Mouse (Mus musculus) hindlimb bud, embryonic 11.5 days (tissue): ENCODE measurements around the gene Anxa5.

ENCODE experiments used
- DNase-seq: peaks from one replicate; pipeline ENCODE4 v3.0.0-alpha.2; 2012; ENCODE audit warnings: low read depth, low spot score; ENCODE audit errors: extremely low spot score

The Anxa5 gene

DNA sequence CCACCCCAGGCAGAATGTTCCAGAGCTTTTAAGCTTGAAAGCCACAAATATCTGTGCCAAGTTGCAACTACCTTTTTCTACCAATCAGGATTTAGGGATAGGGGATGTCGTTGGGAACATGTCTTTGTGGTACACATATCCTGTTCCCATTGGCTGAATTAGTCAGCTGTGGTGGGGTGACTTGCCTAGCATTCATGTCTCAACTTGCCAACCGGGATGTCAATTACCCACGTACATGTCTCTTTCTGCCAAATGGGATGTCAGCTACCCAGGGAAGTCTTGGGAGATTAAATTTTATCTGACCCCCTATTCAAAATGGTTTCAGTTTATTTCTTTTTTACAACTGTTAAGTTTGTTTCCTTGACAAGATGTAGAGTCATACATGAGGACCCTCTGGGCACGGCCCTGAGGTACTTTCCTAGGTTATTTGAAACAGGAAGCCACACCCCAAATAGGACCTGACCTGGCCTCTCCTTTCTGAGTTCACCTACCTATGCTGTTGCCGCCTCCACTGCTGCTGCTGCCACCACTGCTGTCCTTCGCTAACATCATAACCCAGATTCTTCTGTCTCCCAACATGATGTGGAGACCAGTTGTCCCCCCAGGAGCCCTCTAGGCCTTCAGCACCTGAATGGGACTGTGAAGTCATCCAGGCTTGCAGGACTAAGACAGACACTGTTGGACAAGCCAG lies 13.3 kb upstream of the Anxa5 start:
- DNase-seq = no peak

DNA sequence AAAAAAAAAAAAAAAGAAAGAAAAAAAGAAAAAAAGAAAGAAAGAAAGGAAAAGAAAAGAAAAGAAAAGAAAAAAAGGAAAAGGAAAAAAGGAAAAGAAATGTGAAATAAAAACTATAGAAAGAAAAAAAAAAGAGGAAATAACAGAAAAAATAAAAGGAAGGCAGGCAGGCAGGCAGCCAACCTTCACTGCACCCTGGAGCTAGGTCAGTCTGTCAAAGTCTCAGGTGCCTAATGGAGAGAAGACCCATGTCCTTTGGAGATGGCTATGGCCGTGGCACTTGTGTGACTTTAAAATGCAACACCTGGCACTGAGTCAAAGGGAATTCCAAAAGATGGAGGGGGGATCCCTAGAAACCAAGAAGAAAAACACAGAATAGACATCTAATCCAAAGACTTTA lies 12.7 kb upstream of the Anxa5 start:
- no peak for DNase-seq

DNA sequence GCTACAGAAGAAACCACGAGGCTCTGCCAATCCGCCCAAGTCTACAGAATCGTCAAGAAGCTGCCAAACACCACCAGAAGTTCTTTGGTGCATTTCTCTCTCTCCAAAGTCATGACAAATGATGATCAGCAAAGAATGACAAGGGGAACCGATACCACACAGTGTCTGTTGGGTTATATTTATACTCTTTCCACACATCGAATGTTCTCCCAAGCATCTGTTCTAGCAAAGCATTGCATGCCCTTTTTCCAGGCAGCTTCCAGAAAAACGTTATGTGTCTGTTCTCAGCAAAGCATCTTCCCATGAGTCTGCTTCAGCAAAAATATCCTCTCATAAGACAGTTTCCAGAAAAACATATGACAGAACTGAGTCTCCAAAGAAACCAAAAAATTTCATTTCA lies 11.2 kb upstream of the Anxa5 start:
- no peak for DNase-seq

DNA sequence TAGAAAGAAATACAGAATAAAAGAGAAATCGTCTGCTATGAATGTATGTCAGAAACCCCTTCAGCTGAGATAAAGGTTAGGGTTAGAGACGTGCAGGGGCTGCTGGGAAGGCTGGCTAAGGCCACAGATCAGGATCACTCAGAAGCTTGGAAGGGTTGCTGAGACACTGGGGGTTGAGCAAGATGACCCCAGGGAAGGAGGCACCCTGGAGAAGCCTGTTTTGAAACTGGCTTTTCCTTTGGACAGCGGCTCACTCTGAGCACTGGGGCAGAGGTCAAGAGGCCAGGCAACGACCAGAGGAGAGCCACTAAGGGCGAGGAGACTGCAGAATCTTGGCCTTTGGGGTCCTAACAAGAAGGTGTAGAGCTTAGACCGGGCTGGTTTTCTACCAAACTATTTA lies 10.5 kb upstream of the Anxa5 start:
- no peak for DNase-seq

DNA sequence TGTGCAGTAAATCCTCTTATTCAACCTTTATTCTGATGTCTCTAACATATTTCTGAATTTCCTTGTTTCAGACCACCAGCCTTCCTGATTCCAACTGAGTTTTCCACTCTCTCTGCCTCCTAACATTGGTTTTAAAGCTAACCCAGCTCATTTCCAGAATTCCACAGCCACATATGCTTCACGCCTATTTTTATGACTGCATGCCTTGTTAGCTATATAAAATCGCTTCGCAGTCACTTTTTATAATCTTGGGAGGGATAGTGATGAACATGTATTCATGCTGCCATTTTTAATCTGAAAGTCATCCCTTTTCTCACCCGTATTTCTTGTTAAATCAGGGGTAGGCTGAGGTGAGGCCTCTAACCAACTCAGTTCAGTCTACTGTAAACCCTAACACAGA lies 8.6 kb upstream of the Anxa5 start:
- DNase-seq = no peak

DNA sequence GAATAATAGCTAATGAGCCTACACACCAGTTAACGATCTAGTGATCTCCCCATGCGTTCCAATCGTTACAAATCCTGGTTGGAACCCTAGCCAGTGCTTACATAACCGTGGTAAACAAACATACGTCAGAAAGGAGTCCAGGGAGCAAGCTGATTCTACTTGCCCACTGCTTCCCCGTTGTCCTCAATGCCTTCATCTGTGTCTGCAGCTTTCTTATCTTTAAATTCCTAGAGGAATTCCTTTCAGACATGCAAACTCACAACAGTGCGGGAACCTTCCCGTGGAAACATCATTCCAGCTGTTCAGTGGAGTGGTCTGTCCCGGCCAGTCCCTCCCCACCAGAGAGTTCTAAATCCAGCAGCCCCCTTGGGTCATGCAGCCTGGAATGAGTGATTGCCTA lies 7.2 kb upstream of the Anxa5 start:
- DNase-seq = no peak

DNA sequence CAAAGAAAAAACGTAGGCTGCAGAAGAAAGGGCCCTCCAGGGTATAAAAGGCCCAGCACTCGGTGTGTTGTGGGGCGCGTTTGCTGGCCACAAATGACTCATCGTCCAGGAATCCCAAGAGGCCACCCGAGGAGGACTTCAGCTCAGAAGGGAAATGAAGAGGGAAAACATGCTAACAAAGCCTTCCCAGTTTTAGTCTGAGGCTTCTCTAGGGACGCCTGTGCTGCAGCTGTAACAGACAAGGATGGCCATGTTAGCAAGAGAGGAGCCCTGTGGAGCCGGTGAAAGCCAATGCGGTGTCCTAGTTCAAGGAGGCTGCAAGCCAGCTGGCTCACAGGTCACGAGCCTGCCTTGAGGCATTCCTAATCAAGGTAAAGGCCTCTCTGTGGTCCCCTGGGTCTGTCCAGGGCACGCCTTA lies 6.1 kb upstream of the Anxa5 start:
- DNase-seq = no peak

DNA sequence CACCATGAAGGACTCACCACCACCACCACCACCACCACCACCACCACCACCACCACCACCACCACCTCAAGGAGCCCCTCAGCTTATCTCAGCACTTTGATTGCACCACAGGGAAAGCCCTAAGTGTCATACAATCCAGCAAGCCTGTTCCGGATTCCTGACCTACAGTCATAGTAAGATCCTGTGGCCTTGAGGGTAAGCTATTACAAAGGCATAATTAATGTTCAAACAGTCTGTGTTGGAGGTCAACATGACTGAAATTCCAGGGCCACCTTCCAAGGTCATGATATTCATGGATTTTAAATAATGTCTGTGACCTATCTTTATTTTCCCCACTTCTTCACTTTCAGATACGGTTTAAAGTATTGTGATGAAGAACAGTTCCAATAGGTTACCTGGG lies 4.8 kb upstream of the Anxa5 start:
- no peak for DNase-seq

DNA sequence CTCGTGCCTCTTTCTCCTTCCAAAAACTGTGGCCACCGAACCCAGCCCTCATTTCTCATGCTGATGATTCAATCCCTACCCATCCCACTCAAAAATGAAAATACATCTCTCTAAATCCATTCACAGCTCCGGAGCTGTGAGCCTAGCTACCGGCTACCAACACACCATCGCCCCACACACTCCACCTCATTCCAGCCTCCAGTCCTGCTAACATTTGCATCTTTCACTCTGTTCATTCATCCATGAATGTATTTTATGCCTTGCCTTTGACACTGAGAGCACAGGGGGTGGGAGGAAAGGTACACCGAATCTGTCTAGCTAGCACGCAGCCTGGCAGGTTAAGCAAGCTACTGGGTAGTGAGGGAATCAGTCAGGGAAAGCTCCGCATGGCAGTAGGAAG lies 3.1 kb upstream of the Anxa5 start:
- no peak for DNase-seq

DNA sequence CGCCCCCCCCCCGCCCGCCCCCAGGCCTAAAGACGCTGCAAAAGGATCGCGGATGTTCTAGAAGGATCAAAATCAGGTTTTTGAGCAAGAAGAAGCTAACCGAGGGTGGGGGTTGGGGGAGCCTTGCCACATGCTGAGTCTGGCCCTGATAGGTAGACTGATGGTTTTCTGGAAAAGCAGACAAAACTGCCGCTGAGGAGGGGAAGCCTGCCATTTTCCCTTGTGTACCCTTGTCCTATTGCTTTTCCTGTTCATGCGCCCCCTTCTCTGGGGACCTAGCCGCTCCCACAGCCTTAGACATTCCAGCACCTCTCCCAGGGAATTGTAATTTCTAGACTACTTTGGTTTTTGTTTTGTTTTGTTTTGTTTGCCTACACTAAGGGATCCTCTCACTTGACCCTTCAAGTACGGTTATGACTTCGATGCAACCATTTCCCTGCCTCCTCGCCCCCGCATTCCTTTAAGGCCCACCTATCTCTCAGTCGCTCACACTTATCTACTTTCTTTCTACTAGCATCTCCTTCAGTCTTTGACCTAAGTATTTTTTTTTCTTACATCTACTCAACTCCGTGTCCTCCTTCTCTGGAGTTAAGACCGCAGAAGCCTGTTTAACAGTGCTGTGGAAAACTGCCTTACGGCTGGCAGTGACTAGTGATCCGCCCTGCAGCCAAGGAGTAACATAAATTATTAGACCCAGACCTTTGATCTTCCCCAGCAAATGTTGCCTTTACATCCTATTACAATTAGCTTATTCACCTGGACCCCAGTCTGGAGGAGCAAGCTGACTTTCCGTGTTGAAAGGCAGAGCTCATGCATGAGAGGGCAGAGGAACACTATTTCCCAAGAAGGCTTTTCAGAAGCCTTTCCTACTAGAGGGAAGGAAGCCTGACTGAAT lies 814 bp upstream of the Anxa5 start:
- no peak for DNase-seq

DNA sequence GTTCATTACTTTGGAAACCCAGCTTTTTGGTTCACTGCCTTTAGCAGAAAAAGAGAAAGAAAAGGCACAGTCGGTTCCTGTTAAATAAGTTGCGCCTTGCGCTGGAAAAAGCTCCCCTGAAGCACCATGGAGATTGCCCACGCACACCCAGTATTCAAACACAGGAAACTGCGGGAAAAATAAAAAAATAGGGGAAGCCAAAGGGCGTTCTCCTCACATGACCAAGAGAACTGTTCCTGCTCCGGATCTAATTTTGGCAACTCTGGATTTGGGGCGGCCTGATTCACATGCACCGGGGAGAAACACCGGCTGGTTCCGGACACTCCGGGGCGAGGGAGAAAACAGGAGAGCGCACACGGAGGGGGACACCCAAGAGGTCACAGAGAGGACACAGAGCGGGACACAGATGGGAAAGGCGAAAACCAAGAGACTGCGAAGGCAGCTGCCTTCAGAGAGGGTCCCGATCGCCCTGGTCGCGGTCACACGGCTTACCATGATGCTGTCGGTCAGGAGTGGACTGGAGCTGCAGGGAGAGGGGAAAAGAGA lies 683 bp downstream of the Anxa5 start:
- DNase-seq = no peak

DNA sequence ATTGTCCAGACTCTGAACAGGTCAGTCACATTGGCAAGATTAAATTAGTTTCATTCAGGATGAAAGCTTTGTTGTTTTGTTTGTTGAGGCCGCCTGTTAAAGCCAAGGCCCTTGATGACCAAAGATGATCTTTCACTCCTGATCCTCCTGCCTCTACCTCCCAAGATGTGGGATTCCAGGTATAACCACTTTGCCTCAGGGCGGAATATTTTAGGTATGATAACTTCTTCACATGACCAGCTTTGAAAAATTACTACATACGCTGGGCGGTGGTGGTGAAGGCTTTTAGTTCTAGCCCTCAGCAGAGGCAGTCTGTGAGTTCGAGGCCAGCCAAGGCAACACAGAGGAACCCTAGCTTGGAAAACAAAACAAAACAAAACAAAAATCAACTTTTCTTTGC lies 1.3 kb downstream of the Anxa5 start:
- no peak for DNase-seq

DNA sequence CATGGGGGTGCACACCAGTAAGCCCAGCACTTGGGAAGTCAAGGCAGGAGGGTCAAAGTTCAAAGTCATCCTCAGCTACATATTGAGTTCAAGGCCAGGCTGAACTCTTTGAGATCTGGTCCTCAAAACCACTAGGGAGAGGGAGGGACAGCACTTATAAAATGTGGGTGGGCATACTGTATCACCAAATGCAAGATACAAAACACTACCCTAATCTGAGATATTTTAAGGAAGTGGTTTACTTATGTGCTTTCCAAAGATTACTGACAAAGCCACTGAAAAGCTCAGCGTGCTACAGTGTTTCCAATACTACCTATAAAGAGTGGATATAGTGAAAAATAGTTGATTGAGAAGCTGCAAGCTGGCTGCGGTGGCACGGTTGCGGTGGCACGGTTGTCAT lies 2.5 kb downstream of the Anxa5 start:
- no peak for DNase-seq

DNA sequence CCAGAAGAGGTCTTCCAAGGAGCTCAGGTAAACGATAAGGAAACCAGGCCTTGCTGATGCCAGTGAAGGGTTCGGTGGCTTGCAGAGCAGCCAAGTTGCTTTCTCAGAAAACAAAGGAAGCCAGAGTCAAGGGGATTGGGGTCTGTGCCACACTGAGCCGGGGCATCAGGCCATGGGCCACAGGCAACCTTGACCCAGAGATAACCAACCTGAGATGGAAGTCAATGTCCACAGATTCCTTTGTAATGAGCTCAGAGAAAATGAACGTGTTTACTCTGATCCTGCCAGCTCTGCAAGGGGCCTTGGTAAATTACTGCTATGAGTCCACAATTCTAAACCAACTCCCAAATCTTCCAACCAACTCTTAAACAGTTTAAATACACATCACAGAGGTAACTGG lies 3.8 kb downstream of the Anxa5 start:
- no peak for DNase-seq

DNA sequence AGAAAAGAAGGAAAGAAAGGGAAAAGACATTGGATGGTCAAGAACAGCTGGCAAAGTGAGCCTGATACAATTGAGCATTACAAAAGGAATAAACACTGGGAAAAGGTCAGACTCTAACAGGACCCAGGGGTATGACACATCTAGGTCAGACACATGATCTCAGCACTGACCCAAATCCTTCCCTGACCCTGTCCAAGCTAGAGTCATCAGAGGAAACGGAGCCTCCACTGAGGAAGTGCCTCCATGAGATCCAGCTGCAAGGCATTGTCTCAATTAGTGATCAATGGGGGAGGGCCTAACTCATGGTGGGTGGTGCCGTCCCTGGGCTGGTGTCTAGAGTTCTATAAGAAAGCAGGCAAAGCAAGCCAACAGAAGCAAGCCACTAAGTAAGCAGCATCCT lies 6.8 kb downstream of the Anxa5 start:
- DNase-seq = no peak

DNA sequence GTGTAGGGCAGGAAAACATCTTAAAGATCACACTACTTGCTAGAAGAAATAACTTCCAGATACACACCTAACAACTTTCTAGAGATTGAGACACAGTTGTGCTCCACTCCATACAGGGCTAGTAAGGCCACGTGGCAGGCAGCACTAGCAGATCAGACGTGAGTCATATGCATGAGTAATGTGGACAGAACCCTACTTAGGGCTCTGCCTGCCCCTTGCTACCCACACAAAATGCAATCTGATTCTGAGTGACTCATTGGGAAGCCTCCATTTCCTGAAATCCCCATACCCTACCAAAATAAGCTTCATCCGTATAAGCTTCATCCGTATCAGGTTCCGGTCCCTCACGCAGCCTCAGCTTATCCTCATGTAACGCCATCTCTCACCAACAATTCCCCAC lies 8.1 kb downstream of the Anxa5 start:
- DNase-seq = no peak

DNA sequence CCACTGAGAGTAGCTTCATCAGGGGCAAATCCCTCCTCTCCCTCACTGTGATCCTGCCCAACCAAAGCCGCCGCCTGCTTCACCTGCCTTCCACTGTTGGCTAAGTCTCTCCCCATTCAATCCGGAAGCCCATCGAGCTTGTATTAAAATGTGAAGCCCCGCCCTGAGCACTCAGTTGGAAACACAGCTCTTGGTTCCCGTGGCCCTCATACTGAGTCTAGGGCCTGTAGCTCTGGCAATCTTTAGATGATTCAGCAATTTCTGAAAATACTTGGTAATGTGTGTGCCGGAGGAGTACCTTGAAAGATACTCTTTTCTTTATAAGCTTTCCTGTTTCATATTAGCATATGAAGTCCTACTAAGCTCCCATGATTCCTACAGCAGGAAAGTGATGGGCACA lies 10.2 kb downstream of the Anxa5 start:
- no peak for DNase-seq

DNA sequence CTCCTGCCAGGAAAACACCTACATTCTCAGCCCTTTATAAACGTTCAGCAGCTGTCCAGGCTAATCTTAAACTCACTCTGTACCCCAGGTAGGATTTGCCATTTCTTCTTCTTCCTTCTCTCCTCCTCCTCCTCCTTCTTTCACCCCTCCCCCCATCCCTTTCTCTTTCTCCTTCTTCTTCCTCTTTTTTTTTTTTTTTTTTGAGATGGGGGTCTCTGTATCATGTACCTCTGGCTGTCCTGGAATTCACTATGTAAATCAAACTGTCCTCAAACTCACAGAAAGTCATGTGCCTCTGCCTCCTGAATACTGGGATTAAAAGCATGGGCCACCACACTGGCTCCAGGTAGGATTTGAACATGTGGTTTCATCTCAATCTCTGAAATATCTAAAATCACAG lies 13.3 kb downstream of the Anxa5 start:
- DNase-seq = no peak

DNA sequence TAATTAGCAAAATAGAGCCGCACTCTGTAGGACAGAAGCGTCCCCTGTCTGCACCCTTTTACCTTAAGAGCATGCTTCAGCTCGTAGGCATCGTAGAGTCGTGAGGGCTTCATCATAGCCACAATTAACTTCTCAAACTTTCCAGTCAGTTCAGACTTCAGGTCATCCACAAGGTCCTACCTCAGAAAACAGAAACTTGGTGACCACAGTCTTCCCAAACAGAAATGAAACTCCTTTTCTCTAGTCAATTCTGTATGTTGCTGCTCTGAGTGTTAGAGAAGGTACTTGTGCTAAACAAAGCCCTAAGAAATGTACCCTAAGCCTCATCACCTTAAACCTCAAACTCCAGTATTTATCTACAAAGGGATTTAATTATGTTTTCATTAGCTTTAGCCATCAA lies 13.9 kb downstream of the Anxa5 start:
- no peak for DNase-seq

DNA sequence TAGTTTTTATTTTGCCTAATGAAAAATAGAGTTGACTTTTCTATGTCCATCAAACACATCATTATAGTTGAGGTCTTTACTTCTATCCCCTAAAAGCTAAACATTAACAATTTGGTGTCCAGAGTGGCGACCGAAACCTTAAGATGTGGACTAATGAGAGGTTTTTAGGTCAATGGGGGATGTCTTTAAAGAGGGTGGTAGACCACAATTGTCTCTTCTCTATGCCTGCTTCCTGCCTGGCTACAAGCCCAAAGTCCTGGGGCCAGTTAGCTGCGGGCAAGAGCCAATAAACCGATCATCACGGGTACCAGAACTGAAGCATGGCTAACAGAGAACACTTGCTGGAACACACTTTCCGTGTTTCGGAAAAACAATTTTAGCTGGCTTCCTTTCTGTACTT lies 15.0 kb downstream of the Anxa5 start:
- no peak for DNase-seq

DNA sequence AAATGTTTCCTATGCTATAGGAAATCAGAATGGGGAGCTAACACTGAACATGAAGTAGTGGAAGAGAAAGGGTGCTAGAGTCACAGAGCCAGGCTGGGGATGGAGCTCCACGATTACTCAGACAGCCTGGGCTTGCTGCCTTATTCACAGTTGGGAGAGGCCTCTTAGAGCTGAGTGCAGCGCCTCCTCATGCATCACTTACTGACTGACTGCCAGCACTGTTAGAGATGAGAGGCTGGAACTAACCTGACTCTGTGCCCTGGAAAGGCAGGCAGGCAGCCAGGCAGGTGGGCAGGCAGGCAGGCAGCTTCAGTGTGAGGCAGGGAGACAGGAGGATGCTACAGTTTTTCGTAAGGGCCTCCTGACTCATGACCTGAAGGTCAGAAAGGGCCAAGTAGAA lies 20.1 kb downstream of the Anxa5 start:
- no peak for DNase-seq

DNA sequence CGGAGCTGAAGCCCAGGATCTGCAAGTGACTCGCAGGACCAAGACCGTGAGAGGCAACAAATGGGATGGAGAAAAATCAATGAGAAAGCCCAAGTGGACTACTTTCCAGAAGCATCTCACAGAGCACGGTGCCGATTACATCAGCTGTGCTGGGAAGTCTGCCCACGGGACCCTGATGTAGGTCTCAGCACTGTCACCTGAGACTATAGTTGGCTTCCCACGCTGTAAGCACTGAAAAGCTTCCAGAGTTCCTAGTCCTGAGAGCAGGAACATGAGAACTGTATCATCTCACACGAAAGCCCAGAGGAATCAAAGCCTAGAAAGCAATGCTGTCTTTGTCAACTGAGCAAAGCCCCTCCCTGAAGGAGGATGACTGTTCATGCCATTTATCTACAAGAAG lies 20.6 kb downstream of the Anxa5 start:
- no peak for DNase-seq
